Mouse (Mus musculus): ENCODE data around the gene Mmp9.

- TF ChIP-seq POLR2A (IDR thresholded peaks at IDR 0.05; ENCODE audit: borderline replicate concordance, insufficient read depth, low read length): no peak
- no peak for TF ChIP-seq CTCF (IDR thresholded peaks at IDR 0.05; ENCODE audit: borderline replicate concordance, insufficient read depth, low read depth, low read length)
Measured at GRCm38 (mm10) chr2:164994156-164994555, 53.6 kb downstream of the Mmp9 start.

Data from cerebellum, adult 2 months (tissue).